Mouse (Mus musculus) yolk sac, embryonic 10.5 days (tissue): ENCODE measurements around the gene Cacnb1.

Source experiments
- DNase-seq: peaks from one replicate; pipeline ENCODE4 v3.0.0-alpha.2; 2017; ENCODE audit warnings: low spot score

Gene Cacnb1

DNA sequence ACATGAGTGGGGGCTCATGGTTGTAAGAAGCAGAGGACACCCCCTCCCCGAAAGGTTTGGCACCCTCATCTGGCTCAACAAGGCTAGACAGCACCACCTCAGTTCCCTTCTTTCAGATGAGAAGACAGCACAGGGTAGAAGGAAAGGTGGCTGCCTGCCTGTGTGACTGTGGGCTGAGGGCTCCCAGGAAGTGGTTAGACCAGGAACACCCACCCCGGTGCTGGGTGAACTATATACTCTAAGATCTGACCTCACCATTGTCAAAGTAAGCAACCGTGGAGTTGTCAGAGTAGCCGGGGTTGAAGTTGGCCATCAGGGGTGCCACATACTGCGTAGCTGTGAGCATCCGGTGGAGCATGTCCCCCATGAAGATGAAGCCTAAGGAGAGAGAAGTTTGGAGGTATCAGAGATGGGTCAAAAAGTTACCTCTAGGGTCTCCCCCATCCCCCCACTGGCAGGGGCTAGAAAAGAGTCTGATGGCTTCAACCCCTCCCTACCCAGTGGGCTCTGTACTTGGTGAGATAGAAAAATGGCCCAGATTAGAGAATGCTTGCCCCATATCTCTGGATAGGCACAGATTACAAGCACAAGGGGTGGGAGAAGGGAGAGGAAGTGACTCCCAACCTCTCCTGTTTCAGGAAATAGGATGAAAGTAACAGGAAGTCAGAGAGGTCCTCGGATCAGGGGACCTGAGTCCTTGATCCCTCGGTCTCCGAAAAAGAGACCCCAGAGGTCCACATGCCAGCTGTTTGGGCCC is 67.5 kb downstream of the Cacnb1 start:
- DNase-seq = no peak

DNA sequence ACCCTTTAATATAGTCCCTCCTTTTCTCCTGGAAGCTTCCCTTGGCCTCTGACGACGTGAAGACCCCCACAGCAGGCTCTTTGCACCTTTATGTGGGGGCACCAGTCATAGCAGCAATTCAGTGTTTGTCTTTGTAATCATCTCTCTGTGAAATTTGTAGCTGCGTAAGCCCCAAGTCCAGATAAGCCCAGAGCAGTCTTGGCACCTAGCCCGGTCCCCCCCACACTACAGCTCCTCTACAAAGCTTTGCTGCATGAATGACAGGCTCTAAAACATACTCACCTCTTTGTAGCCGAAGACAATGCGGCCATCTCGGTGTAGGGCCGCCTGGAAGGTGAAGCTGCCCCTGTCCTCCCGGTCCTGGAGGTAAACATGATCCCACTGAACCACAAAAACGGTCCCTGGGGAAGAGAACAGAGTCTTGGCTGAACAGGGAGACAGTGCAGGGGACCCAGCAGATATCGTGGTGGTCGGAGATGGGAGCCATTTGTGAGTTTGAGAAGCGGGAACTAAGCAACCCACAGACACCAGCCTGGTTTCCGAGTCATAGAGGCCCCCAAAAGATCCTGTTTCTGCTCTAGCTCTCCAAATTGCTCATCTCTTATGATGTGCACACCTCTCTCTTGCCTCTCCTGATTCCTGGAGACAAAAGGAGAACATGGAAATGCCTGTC is 68.2 kb downstream of the Cacnb1 start:
- no peak for DNase-seq

DNA sequence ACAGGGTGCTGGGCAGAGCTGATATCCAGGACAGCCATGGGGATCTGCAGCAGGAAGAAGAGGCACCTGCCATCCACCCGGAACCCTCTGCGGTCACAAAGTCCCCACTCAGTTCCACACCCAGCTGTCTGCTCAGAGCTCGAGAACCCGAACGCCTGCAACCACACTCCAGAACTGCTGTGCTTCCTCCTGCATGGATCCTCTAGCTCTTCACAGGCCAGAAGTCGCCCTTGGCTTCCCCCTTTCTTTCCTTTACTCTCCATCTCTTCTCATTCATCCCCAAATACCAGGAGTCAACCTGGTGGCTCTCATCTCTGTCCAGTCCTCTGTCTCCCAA is 68.9 kb downstream of the Cacnb1 start:
- DNase-seq = no peak

DNA sequence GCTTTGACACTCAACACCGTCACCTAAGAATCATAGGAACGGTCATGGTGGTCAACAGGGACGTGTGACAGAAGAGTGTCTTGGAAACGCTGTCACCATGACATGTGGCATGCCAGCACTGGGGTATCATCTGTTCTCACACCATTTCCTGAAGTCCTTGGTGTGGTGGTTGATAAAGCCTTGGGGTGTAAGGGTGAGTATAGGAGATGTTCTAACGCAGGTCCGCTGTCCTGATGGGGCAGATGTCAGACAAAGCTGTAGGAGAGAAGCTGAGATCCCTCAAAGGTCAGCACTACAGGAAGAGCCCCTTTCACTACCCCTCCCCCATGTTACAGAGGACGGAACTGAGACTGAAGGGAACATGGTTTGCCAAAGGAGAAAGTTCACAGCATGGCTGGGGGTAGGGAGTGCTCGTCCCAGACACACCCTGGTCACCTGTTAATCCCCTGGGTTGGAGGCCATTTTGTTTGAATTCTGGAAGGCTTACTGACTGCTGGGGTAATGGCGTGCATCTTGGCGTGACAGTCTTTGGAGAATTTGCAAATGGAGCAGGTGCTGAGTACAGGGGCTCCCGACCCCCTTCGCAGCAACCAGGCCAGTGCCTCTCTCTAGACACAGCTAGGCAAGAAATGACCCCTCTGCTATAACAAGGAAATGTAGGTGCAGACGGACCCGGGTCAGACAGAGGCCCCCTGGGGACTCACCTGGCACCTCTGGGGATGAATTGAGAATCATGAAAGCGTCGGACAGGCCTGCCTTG is 69.5 kb downstream of the Cacnb1 start:
- DNase-seq = no peak

DNA sequence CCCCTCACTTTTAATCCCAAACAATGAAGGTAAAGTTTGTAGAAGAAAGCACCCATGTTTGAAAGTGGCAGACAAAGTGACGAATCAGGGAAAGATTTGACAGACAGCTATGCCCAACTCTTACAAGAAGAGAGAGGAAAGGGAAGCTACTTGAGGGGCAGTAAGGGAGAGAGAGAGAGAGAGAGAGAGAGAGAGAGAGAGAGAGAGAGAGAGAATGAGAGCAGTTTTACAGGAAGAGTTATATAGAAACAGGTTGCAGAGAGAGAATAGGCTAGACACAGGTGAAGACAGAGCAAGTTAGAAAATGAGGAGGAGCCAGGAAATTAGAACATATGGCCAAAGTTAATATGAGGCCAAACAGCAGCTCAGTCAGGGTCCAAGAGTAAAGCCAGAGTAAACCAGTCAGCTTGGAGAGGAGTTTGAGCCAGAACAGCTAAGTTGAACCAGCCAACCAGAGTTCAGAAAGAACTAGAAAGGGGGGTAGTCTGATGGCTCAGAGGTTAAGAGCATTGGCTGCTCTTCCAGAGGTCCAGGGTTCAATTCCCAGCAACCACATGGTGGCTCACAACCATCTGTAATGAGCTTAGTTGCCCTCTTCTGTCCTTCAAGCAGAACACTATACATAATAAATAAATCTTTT is 70.3 kb downstream of the Cacnb1 start:
- DNase-seq = no peak
